In genomic region chr4:97775059-97775458, GRCm38 (mm10) we compare ENCODE assay signal across 8 mouse cellular contexts. TPM values are rescaled to one million over a fixed set of nuclear protein-coding genes. Genes with fewer than 3 reads are reported as not detected.
A peak's percentile ranks its signal among the peaks of the same experiment; 100 is the strongest.
DNase-seq lines count a peak whose midpoint lies in the region; ATAC-seq and TF ChIP-seq lines count a peak whose summit lies in the region.

No protein-coding gene starts in this region.

- H3K27me3 ChIP-seq in limb, embryonic 15.5 days: no peaks in the 10 kb centered on the region
- peaks cover 17% of the 10 kb centered on the region for H3K27me3 ChIP-seq in midbrain, embryonic 15.5 days (replicated peaks)
- no peaks in the 10 kb centered on the region; the same call in 1 of the 2 replicates for H3K27me3 ChIP-seq in testis, adult 2 months (ENCODE audit: control insufficient read depth, insufficient read depth, low read length)

- H3K27ac ChIP-seq in limb, embryonic 15.5 days: peak overlapping the region; percentile 98
- peak overlapping the region; percentile 67 for H3K27ac ChIP-seq in midbrain, embryonic 15.5 days
- H3K27ac ChIP-seq in testis, adult 2 months (ENCODE audit: control insufficient read depth, insufficient read depth, low read depth, low read length): peak overlapping the region; percentile 64; the same call in 1 of the 2 replicates

- no peaks in the 10 kb centered on the region for H3K9me3 ChIP-seq in limb, embryonic 15.5 days
- H3K9me3 ChIP-seq in midbrain, embryonic 15.5 days: no peaks in the 10 kb centered on the region

- H3K4me1 ChIP-seq in limb, embryonic 15.5 days: peaks cover 19% of the 10 kb centered on the region
- H3K4me1 ChIP-seq in midbrain, embryonic 15.5 days: peaks cover 29% of the 10 kb centered on the region
- peaks cover 7% of the 10 kb centered on the region for H3K4me1 ChIP-seq in testis, adult 2 months (ENCODE audit: control insufficient read depth, insufficient read depth, low read length)

- H3K9ac ChIP-seq in limb, embryonic 15.5 days: no peak overlapping the region
- H3K9ac ChIP-seq in midbrain, embryonic 15.5 days: no peak overlapping the region; the same call in 1 of the 2 replicates

- intact Hi-C loops in gastrocnemius, postnatal 14 days (cut with DNase I; ENCODE audit: low total_unique reads): loop anchor here (5.0 to 10.0 kb wide), 2 partner anchors 90 to 227 kb away; no protein-coding TSS in a partner anchor

- under 1% methylated on average over 13 of the region's 13 CpGs for WGBS in limb, embryonic 15.5 days
- WGBS in midbrain, embryonic 15.5 days: 0% methylated on average over 13 of the region's 13 CpGs

- H3K36me3 ChIP-seq in limb, embryonic 15.5 days: no peaks in the 10 kb centered on the region
- H3K36me3 ChIP-seq in midbrain, embryonic 15.5 days (replicated peaks): no peaks in the 10 kb centered on the region
- H3K36me3 ChIP-seq in testis, adult 2 months (ENCODE audit: control insufficient read depth, insufficient read depth, low read length): no peaks in the 10 kb centered on the region

- peak; percentile 63 to 73 for DNase-seq in cerebellum, adult 18-20 months
- DNase-seq in cerebellum, adult 9-10 months: no peak
- peak; percentile 59 to 74 for DNase-seq in cerebellum, postnatal 25 days
- peak; percentile 83 for DNase-seq in gastrocnemius, postnatal 14 days
- peak; percentile 43 for DNase-seq in induced T-regulatory cell, adult 2 months (ENCODE audit: low read depth)

- H3K4me3 ChIP-seq in limb, embryonic 15.5 days: peak overlapping the region; percentile 84
- peak overlapping the region; percentile 11 for H3K4me3 ChIP-seq in midbrain, embryonic 15.5 days
- no peak overlapping the region for H3K4me3 ChIP-seq in testis, adult 2 months (ENCODE audit: control insufficient read depth, low read depth, low read length)

- peak overlapping the region; percentile 66 for H3K4me2 ChIP-seq in limb, embryonic 15.5 days
- H3K4me2 ChIP-seq in midbrain, embryonic 15.5 days: peak overlapping the region; percentile 98

- TF ChIP-seq CTCF in testis, adult 2 months (IDR thresholded peaks at IDR 0.05; ENCODE audit: control insufficient read depth, insufficient read depth, insufficient replicate concordance, low read depth, low read length): no peak

- no peak for TF ChIP-seq POLR2A in testis, adult 2 months (IDR thresholded peaks at IDR 0.05; ENCODE audit: control insufficient read depth, low read depth, low read length)

- ATAC-seq in limb, embryonic 15.5 days (ENCODE audit: insufficient number of reproducible peaks, low FRiP score, low TSS enrichment, low read depth): no peak
- ATAC-seq in midbrain, embryonic 15.5 days (replicated peaks): no peak

RNA-seq across cellular contexts. Expression of gene Nfia, which starts 2.5 kb away (rescaled TPM):
- total RNA-seq in gastrocnemius, postnatal 14 days (2021): 10 to 100 TPM; 69.5 to 70.1 TPM
- 64.5 and 64.9 TPM in 2 replicates for polyA plus RNA-seq in limb, embryonic 15.5 days (2015; fragmentation: Nextera tagmentation; extraction: Ambion mirVana)
- polyA plus RNA-seq in midbrain, embryonic 15.5 days (2015; fragmentation: Nextera tagmentation; extraction: Ambion mirVana): 26.5 and 27.8 TPM in 2 replicates
- polyA plus RNA-seq in testis, adult 2 months (2012; rRNA removed): 6.4 and 8.1 TPM in 2 replicates

RNA-seq across cellular contexts. Expression of gene E130114P18Rik, which starts 2.8 kb away (rescaled TPM):
- total RNA-seq in gastrocnemius, postnatal 14 days (2021): under 1 TPM; 0.38 to 0.39 TPM
- polyA plus RNA-seq in limb, embryonic 15.5 days (2015; fragmentation: Nextera tagmentation; extraction: Ambion mirVana): 3.0 and 3.5 TPM in 2 replicates
- polyA plus RNA-seq in midbrain, embryonic 15.5 days (2015; fragmentation: Nextera tagmentation; extraction: Ambion mirVana): 12.7 and 13.7 TPM in 2 replicates
- 0.17 and 0.74 TPM in 2 replicates for polyA plus RNA-seq in testis, adult 2 months (2012; rRNA removed)
